Mouse (Mus musculus) neural tube, embryonic 13.5 days (tissue): ENCODE measurements around the gene Tmem169. TPM values are rescaled to one million over a fixed set of nuclear protein-coding genes. Genes with fewer than 3 reads are reported as not detected.

ENCODE experiments used
- ATAC-seq: fragments of 200-750 bp; cut with Nextera tagmentation; 2 replicates; pipeline ENCODE4 v1.8.0; 2017; ENCODE audit warnings: low read depth, mild to moderate bottlenecking, moderate TSS enrichment, moderate library complexity
- H3K27ac ChIP-seq: fragments of 300-500 bp; sonication (generic); replicated peaks from 2 replicates; pipeline ENCODE4 v1.5.1; 2015; ENCODE audit warnings: moderate library complexity, mild to moderate bottlenecking, inconsistent platforms
- H3K27me3 ChIP-seq: fragments of 300-500 bp; sonication (generic); 2 replicates; pipeline ENCODE4 v1.6.1; 2015; ENCODE audit warnings: mild to moderate bottlenecking, inconsistent platforms
- H3K36me3 ChIP-seq: fragments of 300-500 bp; sonication (generic); 2 replicates; pipeline ENCODE4 v1.6.1; 2015; ENCODE audit warnings: mild to moderate bottlenecking, inconsistent platforms
- H3K4me1 ChIP-seq: fragments of 300-500 bp; sonication (generic); replicated peaks from 2 replicates; pipeline ENCODE4 v1.6.1; 2015; ENCODE audit warnings: inconsistent platforms
- H3K4me2 ChIP-seq: fragments of 300-500 bp; sonication (generic); 2 replicates; pipeline ENCODE4 v1.6.1; 2015; ENCODE audit warnings: inconsistent platforms, mild to moderate bottlenecking, moderate library complexity
- H3K4me3 ChIP-seq: fragments of 300-500 bp; sonication (generic); 2 replicates; pipeline ENCODE4 v1.5.1; 2015; ENCODE audit warnings: mild to moderate bottlenecking, inconsistent platforms
- H3K9ac ChIP-seq: fragments of 300-500 bp; sonication (generic); 2 replicates; pipeline ENCODE4 v1.6.1; 2015; ENCODE audit warnings: moderate library complexity, mild to moderate bottlenecking, inconsistent platforms
- H3K9me3 ChIP-seq: fragments of 300-500 bp; sonication (generic); 2 replicates; pipeline ENCODE4 v1.6.1; 2016; ENCODE audit warnings: inconsistent platforms
- WGBS: fragments of 180-500 bp; shearing (Covaris S2); methylation state at CpG from one replicate; pipeline ENCODE4 v1.1.7; 2015; 5-methylcytosine and 5-hydroxymethylcytosine counted together
- polyA plus RNA-seq: library from polyadenylated mRNA; unstranded; fragments of >200 nt; fragmentation: Nextera tagmentation; extraction: Ambion mirVana; gene quantifications from 2 replicates; pipeline ENCODE4 v1.2.1, GENCODE M21; 2015

Tmem169 gene
- polyA plus RNA-seq, 1 experiment from 2014 or later, result 37.3 TPM

GRCm38 (mm10) chr1:72288527-72289150 lies 4.5 kb downstream of the Tmem169 start:
- Histone ChIP-seq H3K27ac (no peak overlapping the region), H3K4me3 (no peak overlapping the region), H3K27me3 (no peaks in the 10 kb centered on the region), H3K36me3 (peaks cover 10% of the 10 kb centered on the region), H3K4me2 (no peak overlapping the region), H3K9me3 (no peaks in the 10 kb centered on the region), H3K4me1 (peaks cover 39% of the 10 kb centered on the region), H3K9ac (no peak overlapping the region)
- no peak for ATAC-seq
- 88% methylated on average over 4 of the region's 4 CpGs for WGBS

GRCm38 (mm10) chr1:72290896-72291295 lies 6.7 kb downstream of the Tmem169 start:
- Histone ChIP-seq H3K36me3 (peaks cover 22% of the 10 kb centered on the region), H3K9me3 (no peaks in the 10 kb centered on the region), H3K4me2 (no peak overlapping the region), H3K4me1 (peaks cover 20% of the 10 kb centered on the region), H3K9ac (no peak overlapping the region), H3K27me3 (no peaks in the 10 kb centered on the region), H3K27ac (no peak overlapping the region), H3K4me3 (no peak overlapping the region)
- WGBS, result 96% methylated on average over 4 of the region's 4 CpGs
- no peak for ATAC-seq

GRCm38 (mm10) chr1:72291421-72291820 lies 7.3 kb downstream of the Tmem169 start:
- Histone ChIP-seq H3K4me3 (no peak overlapping the region), H3K27me3 (no peaks in the 10 kb centered on the region), H3K27ac (no peak overlapping the region), H3K9me3 (no peaks in the 10 kb centered on the region), H3K9ac (no peak overlapping the region), H3K4me1 (peaks cover 15% of the 10 kb centered on the region), H3K4me2 (no peak overlapping the region), H3K36me3 (peaks cover 22% of the 10 kb centered on the region)
- WGBS, result 95% methylated on average over 4 of the region's 4 CpGs
- no peak for ATAC-seq

- 84% methylated on average over 2 of the region's 2 CpGs for WGBS
- H3K9me3 ChIP-seq, result no peaks in the 10 kb centered on the region
Observed at GRCm38 (mm10) chr1:72291925-72292324, 7.8 kb downstream of the Tmem169 start.

GRCm38 (mm10) chr1:72293869-72294663 lies 9.9 kb downstream of the Tmem169 start:
- WGBS, result 69% methylated on average over 4 of the region's 4 CpGs
- Histone ChIP-seq H3K27ac (no peak overlapping the region), H3K4me3 (no peak overlapping the region), H3K36me3 (peaks cover 34% of the 10 kb centered on the region), H3K4me1 (no peaks in the 10 kb centered on the region), H3K27me3 (no peaks in the 10 kb centered on the region), H3K4me2 (no peak overlapping the region), H3K9me3 (no peaks in the 10 kb centered on the region), H3K9ac (no peak overlapping the region)
- no peak for ATAC-seq

More at GRCm38 (mm10) chr1:72291925-72292324, 7.8 kb downstream of the Tmem169 start:
- Histone ChIP-seq H3K27me3 (no peaks in the 10 kb centered on the region), H3K4me2 (no peak overlapping the region), H3K36me3 (peaks cover 22% of the 10 kb centered on the region), H3K9ac (no peak overlapping the region), H3K27ac (no peak overlapping the region), H3K4me1 (peaks cover 10% of the 10 kb centered on the region), H3K4me3 (no peak overlapping the region)
- ATAC-seq, result no peak

GRCm38 (mm10) chr1:72295746-72296145 lies 11.6 kb downstream of the Tmem169 start:
- 91% methylated on average over 8 of the region's 8 CpGs for WGBS
- H3K27ac ChIP-seq, result no peak overlapping the region
- ATAC-seq, result no peak

GRCm38 (mm10) chr1:72301845-72302244 lies 17.7 kb downstream of the Tmem169 start:
- no peaks in the 10 kb centered on the region for H3K9me3 ChIP-seq
- WGBS, result 87% methylated on average over 1 of the region's 1 CpGs
- no peaks in the 10 kb centered on the region for H3K27me3 ChIP-seq
- H3K4me1 ChIP-seq, result peaks cover 6% of the 10 kb centered on the region
- H3K27ac ChIP-seq, result no peak overlapping the region
- H3K9ac ChIP-seq, result no peak overlapping the region
- peaks cover 43% of the 10 kb centered on the region for H3K36me3 ChIP-seq
- H3K4me2 ChIP-seq, result no peak overlapping the region
- no peak for ATAC-seq
- H3K4me3 ChIP-seq, result no peak overlapping the region

More at GRCm38 (mm10) chr1:72295746-72296145, 11.6 kb downstream of the Tmem169 start:
- Histone ChIP-seq H3K4me3 (no peak overlapping the region), H3K36me3 (peaks cover 47% of the 10 kb centered on the region), H3K27me3 (no peaks in the 10 kb centered on the region), H3K9me3 (no peaks in the 10 kb centered on the region), H3K4me1 (no peaks in the 10 kb centered on the region), H3K4me2 (no peak overlapping the region), H3K9ac (no peak overlapping the region)

GRCm38 (mm10) chr1:72306241-72306640 lies 22.1 kb downstream of the Tmem169 start:
- no peaks in the 10 kb centered on the region for H3K27me3 ChIP-seq
- peaks cover 6% of the 10 kb centered on the region for H3K36me3 ChIP-seq
- WGBS, result 33% methylated on average over 3 of the region's 3 CpGs
- H3K4me2 ChIP-seq, result peak overlapping the region; percentile 69
- H3K9ac ChIP-seq, result 0 out of 2 replicates have a peak overlapping the region, but pooled peaks have one; percentile 83
- no peak for ATAC-seq
- H3K27ac ChIP-seq, result peak overlapping the region; percentile 55
- H3K4me3 ChIP-seq, result no peak overlapping the region; the same call in 1 of the 2 replicates
- peaks cover 29% of the 10 kb centered on the region for H3K4me1 ChIP-seq
- H3K9me3 ChIP-seq, result no peaks in the 10 kb centered on the region

- Histone ChIP-seq H3K9me3 (no peaks in the 10 kb centered on the region), H3K9ac (peak overlapping the region; percentile 83), H3K27ac (peak overlapping the region; percentile 92), H3K4me1 (peaks cover 29% of the 10 kb centered on the region), H3K27me3 (no peaks in the 10 kb centered on the region), H3K4me3 (peak overlapping the region; percentile 64), H3K4me2 (peak overlapping the region; percentile 69), H3K36me3 (peaks cover 3% of the 10 kb centered on the region; the same call in 1 of the 2 replicates)
- ATAC-seq, result peak; percentile 85
- WGBS, result 2% methylated on average over 11 of the region's 11 CpGs
Observed at GRCm38 (mm10) chr1:72306679-72307181, 22.6 kb downstream of the Tmem169 start.

GRCm38 (mm10) chr1:72307317-72307798 lies 23.2 kb downstream of the Tmem169 start, which contains the start of gene Xrcc5:
Gene Xrcc5 (plus strand): TSS chr1:72307421.
- peaks cover 4% of the 10 kb centered on the region; the same call in 1 of the 2 replicates for H3K36me3 ChIP-seq
- peak within 1 kb of the TSS; percentile 92 for H3K27ac ChIP-seq
- peak within 1 kb of the TSS; percentile 64 for H3K4me3 ChIP-seq
- no peaks in the 10 kb centered on the region for H3K27me3 ChIP-seq
- peak; percentile 99 for ATAC-seq
- peak within 1 kb of the TSS; percentile 83 for H3K9ac ChIP-seq
- no peaks in the 10 kb centered on the region for H3K9me3 ChIP-seq
- H3K4me2 ChIP-seq, result peak within 1 kb of the TSS; percentile 69
- peaks cover 29% of the 10 kb centered on the region for H3K4me1 ChIP-seq
- WGBS, result under 1% methylated on average over 21 of the region's 21 CpGs

GRCm38 (mm10) chr1:72308919-72309318 lies 24.8 kb downstream of the Tmem169 start:
- WGBS, result 67% methylated on average over 4 of the region's 4 CpGs
- H3K27ac ChIP-seq, result no peak overlapping the region
- no peaks in the 10 kb centered on the region for H3K27me3 ChIP-seq
- H3K36me3 ChIP-seq, result peaks cover 4% of the 10 kb centered on the region; the same call in 1 of the 2 replicates
- ATAC-seq, result no peak
- H3K4me1 ChIP-seq, result peaks cover 29% of the 10 kb centered on the region
- no peak overlapping the region for H3K4me3 ChIP-seq
- no peak overlapping the region for H3K9ac ChIP-seq
- H3K4me2 ChIP-seq, result no peak overlapping the region
- H3K9me3 ChIP-seq, result no peaks in the 10 kb centered on the region
